Mouse (Mus musculus): ENCODE data around the gene Polr3f. TPM values are rescaled to one million over a fixed set of nuclear protein-coding genes. Genes with fewer than 3 reads are reported as not detected.

The Polr3f gene
- polyA plus RNA-seq, 2 experiments, result 5.8 to 7.5 TPM

GRCm38 (mm10) chr2:144489342-144489741 is 38.2 kb upstream of the Polr3f start:
- Histone ChIP-seq H3K9me3 (ENCODE audit: control insufficient read depth, low read length) (no peaks in the 10 kb centered on the region), H3K4me3 (ENCODE audit: insufficient read depth in 1 of 2, low read depth in 2 of 2, low read length in 2 of 2) (no peak overlapping the region), H3K4me2 (ENCODE audit: low read depth) (no peak overlapping the region), H3K36me3 (replicated peaks; ENCODE audit: control insufficient read depth, insufficient read depth, low read depth) (no peaks in the 10 kb centered on the region), H3K27ac (no peak overlapping the region), H3K27me3 (ENCODE audit: control insufficient read depth, insufficient read depth, low read length) (no peaks in the 10 kb centered on the region), H3K9ac (replicated peaks) (no peak overlapping the region), H3K4me1 (replicated peaks; ENCODE audit: control insufficient read depth in 2 of 2, insufficient read depth in 2 of 2, low read length in 1 of 2) (no peaks in the 10 kb centered on the region)
- ATAC-seq (ENCODE audit: insufficient read depth) (no peak), DNase-seq (ENCODE audit: low read depth in 3 of 3, low spot score in 3 of 3) (no peak)
- 75% methylated on average over 5 of the region's 5 CpGs for WGBS (ENCODE audit: insufficient replicate concordance)
- no peak for TF ChIP-seq CTCF (IDR thresholded peaks at IDR 0.05; ENCODE audit: low read depth)
- TF ChIP-seq EP300 (IDR thresholded peaks at IDR 0.05; ENCODE audit: low read depth), result no peak

- Histone ChIP-seq H3K27ac (no peak overlapping the region), H3K9me3 (ENCODE audit: control insufficient read depth, low read length) (no peaks in the 10 kb centered on the region), H3K36me3 (replicated peaks; ENCODE audit: control insufficient read depth, insufficient read depth, low read depth) (no peaks in the 10 kb centered on the region), H3K4me2 (ENCODE audit: low read depth) (no peak overlapping the region), H3K4me1 (replicated peaks; ENCODE audit: control insufficient read depth in 2 of 2, insufficient read depth in 2 of 2, low read length in 1 of 2) (no peaks in the 10 kb centered on the region), H3K9ac (replicated peaks) (no peak overlapping the region), H3K4me3 (ENCODE audit: insufficient read depth in 1 of 2, low read depth in 2 of 2, low read length in 2 of 2) (no peak overlapping the region), H3K27me3 (ENCODE audit: control insufficient read depth, insufficient read depth, low read length) (no peaks in the 10 kb centered on the region)
- DNase-seq (ENCODE audit: low read depth in 3 of 3, low spot score in 3 of 3) (no peak), ATAC-seq (ENCODE audit: insufficient read depth) (no peak)
- WGBS (ENCODE audit: insufficient replicate concordance), result 72% methylated on average over 6 of the region's 6 CpGs
- TF ChIP-seq CTCF (IDR thresholded peaks at IDR 0.05; ENCODE audit: low read depth), result no peak
- no peak for TF ChIP-seq EP300 (IDR thresholded peaks at IDR 0.05; ENCODE audit: low read depth)
Observed at GRCm38 (mm10) chr2:144502134-144502533, 25.4 kb upstream of the Polr3f start.

- ATAC-seq (ENCODE audit: insufficient read depth) (no peak), DNase-seq (ENCODE audit: low read depth in 3 of 3, low spot score in 3 of 3) (no peak)
- H3K9ac ChIP-seq (replicated peaks), result no peak overlapping the region
- WGBS (ENCODE audit: insufficient replicate concordance), result 50% methylated on average over 3 of the region's 3 CpGs
- no peak overlapping the region for H3K4me2 ChIP-seq (ENCODE audit: low read depth)
- TF ChIP-seq CTCF (IDR thresholded peaks at IDR 0.05; ENCODE audit: low read depth), result no peak
- no peaks in the 10 kb centered on the region for H3K36me3 ChIP-seq (replicated peaks; ENCODE audit: control insufficient read depth, insufficient read depth, low read depth)
- H3K4me3 ChIP-seq (ENCODE audit: insufficient read depth in 1 of 2, low read depth in 2 of 2, low read length in 2 of 2), result no peak overlapping the region
- H3K27ac ChIP-seq, result no peak overlapping the region
- H3K9me3 ChIP-seq (ENCODE audit: control insufficient read depth, low read length), result no peaks in the 10 kb centered on the region
- H3K27me3 ChIP-seq (ENCODE audit: control insufficient read depth, insufficient read depth, low read length), result no peaks in the 10 kb centered on the region
- no peaks in the 10 kb centered on the region for H3K4me1 ChIP-seq (replicated peaks; ENCODE audit: control insufficient read depth in 2 of 2, insufficient read depth in 2 of 2, low read length in 1 of 2)
Observed at GRCm38 (mm10) chr2:144514619-144515018, 12.9 kb upstream of the Polr3f start.

GRCm38 (mm10) chr2:144519772-144520171 is 7.7 kb upstream of the Polr3f start:
- H3K27me3 ChIP-seq (ENCODE audit: control insufficient read depth, insufficient read depth, low read length), result no peaks in the 10 kb centered on the region
- WGBS (ENCODE audit: insufficient replicate concordance), result 47% methylated on average over 3 of the region's 3 CpGs
- no peak overlapping the region for H3K9ac ChIP-seq (replicated peaks)
- no peak overlapping the region for H3K4me2 ChIP-seq (ENCODE audit: low read depth)
- ATAC-seq (ENCODE audit: insufficient read depth) (no peak), DNase-seq (ENCODE audit: low read depth in 3 of 3, low spot score in 3 of 3) (no peak)
- H3K9me3 ChIP-seq (ENCODE audit: control insufficient read depth, low read length), result no peaks in the 10 kb centered on the region
- H3K4me3 ChIP-seq (ENCODE audit: insufficient read depth in 1 of 2, low read depth in 2 of 2, low read length in 2 of 2), result no peak overlapping the region
- no peaks in the 10 kb centered on the region for H3K36me3 ChIP-seq (replicated peaks; ENCODE audit: control insufficient read depth, insufficient read depth, low read depth)
- H3K4me1 ChIP-seq (replicated peaks; ENCODE audit: control insufficient read depth in 2 of 2, insufficient read depth in 2 of 2, low read length in 1 of 2), result no peaks in the 10 kb centered on the region
- no peak for TF ChIP-seq CTCF (IDR thresholded peaks at IDR 0.05; ENCODE audit: low read depth)
- no peak for TF ChIP-seq EP300 (IDR thresholded peaks at IDR 0.05; ENCODE audit: low read depth)
- H3K27ac ChIP-seq, result no peak overlapping the region

- Histone ChIP-seq H3K36me3 (replicated peaks; ENCODE audit: control insufficient read depth, insufficient read depth, low read depth) (no peaks in the 10 kb centered on the region), H3K4me2 (ENCODE audit: low read depth) (no peak overlapping the region), H3K27ac (no peak overlapping the region), H3K9ac (replicated peaks) (no peak overlapping the region), H3K4me3 (ENCODE audit: insufficient read depth in 1 of 2, low read depth in 2 of 2, low read length in 2 of 2) (no peak overlapping the region), H3K4me1 (replicated peaks; ENCODE audit: control insufficient read depth in 2 of 2, insufficient read depth in 2 of 2, low read length in 1 of 2) (peaks cover 5 to 9% of the 10 kb centered on the region in 2 experiments; a peak in 3 of 4 replicates), H3K27me3 (ENCODE audit: control insufficient read depth, insufficient read depth, low read length) (peaks cover 8% of the 10 kb centered on the region), H3K9me3 (ENCODE audit: control insufficient read depth, low read length) (no peaks in the 10 kb centered on the region)
- DNase-seq (ENCODE audit: low read depth in 3 of 3, low spot score in 3 of 3) (no peak), ATAC-seq (ENCODE audit: insufficient read depth) (no peak)
- TF ChIP-seq EP300 (IDR thresholded peaks at IDR 0.05; ENCODE audit: low read depth), result no peak
- TF ChIP-seq CTCF (IDR thresholded peaks at IDR 0.05; ENCODE audit: low read depth), result no peak
- 48% methylated on average over 10 of the region's 10 CpGs for WGBS (ENCODE audit: insufficient replicate concordance)
Observed at GRCm38 (mm10) chr2:144525856-144526255, 1.7 kb upstream of the Polr3f start.
